Mouse (Mus musculus) embryonic fibroblast, embryonic 13.5 days (primary cell): Measurements from ENCODE around the gene Fam57b. TPM values are rescaled to one million over a fixed set of nuclear protein-coding genes. Genes with fewer than 3 reads are reported as not detected.
"Not testable (repeated sequence)": the region's sequence is repeated elsewhere in the genome, so short reads cannot be mapped to it uniquely, and the experiment has no call there.

ENCODE experiments used
- H3K27ac ChIP-seq: 2 replicates; pipeline ENCODE4 v1.5.1; 2012; ENCODE audit warnings: low read length, control low read depth, inconsistent platforms; ENCODE audit not compliant: insufficient read depth
- H3K4me1 ChIP-seq: 2 replicates; pipeline ENCODE4 v1.6.1; 2011; ENCODE audit warnings: low read length; ENCODE audit not compliant: control insufficient read depth, insufficient read depth
- H3K4me3 ChIP-seq: 2 replicates; pipeline ENCODE4 v1.5.1; 2011; ENCODE audit warnings: mild to moderate bottlenecking, control low read depth, low read length; ENCODE audit not compliant: insufficient read depth
- CTCF ChIP-seq: IDR thresholded peaks from 2 replicates; pipeline ENCODE4 v1.5.1; 2011; ENCODE audit warnings: mild to moderate bottlenecking, control low read depth, low read length, moderate library complexity, borderline replicate concordance; ENCODE audit not compliant: insufficient read depth
- POLR2A ChIP-seq: IDR thresholded peaks from 2 replicates; pipeline ENCODE4 v1.6.1; 2011; ENCODE audit warnings: low read depth, mild to moderate bottlenecking, control low read depth, low read length, moderate library complexity
- polyA plus RNA-seq: library from polyadenylated mRNA; stranded (reverse); fragments of >200 nt; gene quantifications from 2 replicates; pipeline ENCODE4 v1.2.4, GENCODE M21; 2011; ENCODE audit warnings: low read depth; ENCODE audit not compliant: missing spikeins, insufficient read length

The Fam57b gene
- polyA plus RNA-seq, 1 experiment = 1.2 TPM

DNA sequence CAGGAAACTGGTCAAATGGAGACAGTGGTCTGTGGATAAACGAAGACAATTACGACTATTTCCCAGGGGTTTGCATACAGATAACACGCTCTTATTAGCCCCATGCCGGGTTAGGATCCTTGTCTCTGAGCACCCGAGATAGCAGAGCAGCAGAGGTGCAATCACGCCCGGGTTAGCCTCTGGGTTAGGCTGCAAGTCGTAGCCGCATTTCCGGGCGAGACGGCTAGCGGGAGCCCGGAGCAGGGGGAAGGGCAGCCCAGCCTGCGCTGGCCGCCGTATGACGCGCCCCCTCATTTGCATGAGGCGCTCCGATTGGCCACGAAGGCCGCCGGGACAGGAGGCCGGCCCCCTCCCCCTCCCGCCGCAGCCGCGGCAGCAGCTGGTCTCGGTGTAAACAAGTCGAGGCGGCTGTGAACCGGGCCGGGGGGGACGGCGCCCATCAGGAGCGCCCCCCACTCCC is 20.8 kb upstream of the Fam57b start, which contains the start of gene Ypel3:
Ypel3 (plus strand) TSS at position 358 of the 460 bp plus-strand sequence.
- H3K27ac ChIP-seq = peak within 1 kb of the TSS; percentile 62
- TF ChIP-seq CTCF (no peak), POLR2A (peak; percentile 79)
- H3K4me3 ChIP-seq = peak within 1 kb of the TSS; percentile 41
- H3K4me1 ChIP-seq = peaks cover 6% of the 10 kb centered on the region; the same call in 1 of the 2 replicates

- no peak overlapping the region for H3K27ac ChIP-seq
- peak overlapping the region; percentile 41 for H3K4me3 ChIP-seq
- peaks cover 6% of the 10 kb centered on the region; the same call in 1 of the 2 replicates for H3K4me1 ChIP-seq
- TF ChIP-seq POLR2A (no peak), CTCF (no peak)
Observed at GRCm38 (mm10) chr7:126777476-126777875, 20.0 kb upstream of the Fam57b start.

GRCm38 (mm10) chr7:126778147-126778546 is 19.3 kb upstream of the Fam57b start:
- H3K4me1 ChIP-seq = peaks cover 6% of the 10 kb centered on the region; the same call in 1 of the 2 replicates
- TF ChIP-seq CTCF = no peak
- no peak for TF ChIP-seq POLR2A
- H3K27ac ChIP-seq = no peak overlapping the region
- H3K4me3 ChIP-seq = no peak overlapping the region

DNA sequence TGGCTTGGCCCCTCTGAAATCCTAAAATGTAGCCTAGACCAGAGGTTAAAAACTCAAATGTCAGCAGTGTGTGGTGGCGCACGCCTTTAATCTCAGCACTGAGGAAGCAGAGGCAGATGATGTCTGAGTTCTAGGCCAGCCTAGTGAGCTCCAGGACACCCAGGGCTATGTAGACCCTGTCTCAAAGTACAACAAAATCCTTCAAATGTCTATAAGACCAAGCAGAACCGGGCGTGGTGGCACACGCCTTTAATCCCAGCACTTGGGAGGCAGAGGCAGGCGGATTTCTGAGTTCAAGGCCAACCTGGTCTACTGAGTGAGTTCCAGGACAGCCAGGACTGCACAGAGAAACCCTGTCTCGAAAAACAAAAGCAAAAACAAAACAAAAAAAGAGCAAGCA is 18.4 kb upstream of the Fam57b start:
- H3K4me3 ChIP-seq, H3K4me1 ChIP-seq, H3K27ac ChIP-seq: not testable (repeated sequence)

DNA sequence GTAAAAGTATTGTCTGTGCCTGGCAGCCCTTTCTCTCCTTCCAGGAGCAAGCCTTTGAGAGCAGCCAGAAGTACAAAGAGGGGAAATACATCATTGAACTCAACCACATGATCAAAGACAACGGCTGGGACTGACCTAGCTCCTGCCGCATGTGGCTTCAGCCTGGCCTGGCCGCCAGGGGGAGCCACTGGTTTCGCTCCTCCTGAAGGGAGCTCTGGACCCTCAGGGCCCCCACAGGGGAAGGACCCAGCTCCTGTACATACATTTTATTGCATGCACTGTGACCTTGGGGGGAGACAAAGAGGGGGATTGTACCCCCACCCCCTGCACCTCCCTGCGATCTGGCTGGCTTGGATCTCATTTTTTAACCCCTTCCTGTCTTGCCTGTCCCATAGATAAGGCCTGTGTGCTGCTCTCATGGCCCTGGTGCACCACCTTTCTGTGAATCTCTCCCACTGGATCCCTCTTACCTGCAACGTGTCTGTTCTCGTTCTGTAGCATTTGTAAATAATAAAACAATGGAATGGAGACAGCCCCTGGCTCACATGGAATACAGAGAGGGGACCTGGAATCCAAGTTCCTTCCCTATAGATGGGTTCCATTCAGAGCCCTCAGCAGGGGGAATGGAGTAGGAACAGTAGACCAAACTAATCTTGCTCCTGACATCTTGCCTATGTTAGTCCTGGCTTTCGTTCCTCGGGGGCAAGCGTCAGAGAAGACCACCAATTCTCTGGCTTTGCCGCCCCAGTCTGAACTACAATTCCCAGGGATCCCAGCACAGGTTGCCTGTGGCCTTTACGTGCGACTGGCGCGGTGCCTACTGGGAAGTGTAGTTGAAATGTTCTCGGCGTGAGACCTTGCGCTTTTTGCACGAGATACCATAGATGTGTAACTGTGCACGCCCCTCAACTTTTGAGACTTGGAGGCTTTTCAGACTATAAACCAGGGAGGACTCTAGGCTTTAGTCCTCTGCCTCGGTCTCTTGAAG is 17.2 kb upstream of the Fam57b start:
- peak overlapping the region; percentile 12; the same call in 1 of the 2 replicates for H3K4me3 ChIP-seq
- TF ChIP-seq CTCF (peak; percentile 67), POLR2A (no peak; the same call in 1 of the 2 replicates)
- H3K27ac ChIP-seq = no peak overlapping the region
- peaks cover 6% of the 10 kb centered on the region; the same call in 1 of the 2 replicates for H3K4me1 ChIP-seq

DNA sequence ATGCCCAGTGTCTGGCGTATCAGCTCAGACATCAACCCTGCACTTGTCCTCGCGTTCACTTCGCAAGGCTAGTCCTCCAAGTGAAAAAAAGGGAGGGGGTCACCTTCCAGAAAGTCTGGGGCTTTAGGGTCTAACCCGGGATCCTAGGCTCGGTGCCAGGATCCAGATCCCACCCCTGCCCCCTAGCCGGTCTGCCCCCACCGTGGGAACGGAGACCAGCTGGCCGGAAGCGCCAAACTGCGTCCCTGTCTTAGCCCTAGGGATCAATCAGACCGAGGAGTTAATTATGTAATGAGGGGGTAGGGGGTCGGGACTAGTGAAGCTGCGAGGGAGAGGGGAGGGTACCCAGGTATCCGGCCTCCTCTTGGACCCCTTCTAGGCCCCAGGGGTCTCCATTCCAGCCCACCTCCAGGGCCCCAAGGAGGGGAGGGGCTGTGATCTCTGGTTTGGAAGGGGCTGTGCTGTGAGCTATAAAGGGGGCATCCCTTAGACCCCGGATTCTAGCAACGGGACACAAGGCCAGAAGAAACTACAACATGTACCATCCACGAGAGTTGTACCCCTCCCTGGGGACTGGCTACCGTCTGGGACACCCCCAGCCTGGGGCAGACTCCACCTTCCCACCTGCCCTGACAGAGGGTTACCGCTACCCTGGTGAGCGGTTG is 16.4 kb upstream of the Fam57b start, which contains the start of gene Tbx6:
Tbx6 (plus strand) TSS at position 513 of the 665 bp plus-strand sequence.
- Histone ChIP-seq H3K27ac (no peak within 1 kb of the TSS), H3K4me3 (peak within 1 kb of the TSS; percentile 12; the same call in 1 of the 2 replicates), H3K4me1 (peaks cover 2% of the 10 kb centered on the region; the same call in 1 of the 2 replicates)
- TF ChIP-seq POLR2A (no peak), CTCF (no peak)

GRCm38 (mm10) chr7:126781661-126782370 is 15.7 kb upstream of the Fam57b start:
- Histone ChIP-seq H3K4me3 (no peak overlapping the region), H3K4me1 (no peaks in the 10 kb centered on the region), H3K27ac (no peak overlapping the region)
- TF ChIP-seq POLR2A (no peak), CTCF (no peak)

- H3K4me3 ChIP-seq = no peak overlapping the region
- TF ChIP-seq CTCF (no peak), POLR2A (no peak)
- H3K4me1 ChIP-seq = no peaks in the 10 kb centered on the region
- no peak overlapping the region for H3K27ac ChIP-seq
Observed at GRCm38 (mm10) chr7:126782693-126783092, 14.8 kb upstream of the Fam57b start.

GRCm38 (mm10) chr7:126784469-126784868 is 13.0 kb upstream of the Fam57b start:
- no peak overlapping the region for H3K4me3 ChIP-seq
- no peak overlapping the region for H3K27ac ChIP-seq
- no peak for TF ChIP-seq POLR2A
- TF ChIP-seq CTCF = no peak

More at GRCm38 (mm10) chr7:126784469-126784868, 13.0 kb upstream of the Fam57b start:
- H3K4me1 ChIP-seq = no peaks in the 10 kb centered on the region
